Mouse (Mus musculus): Measurements from ENCODE around the gene Bcl7c. TPM values are rescaled to one million over a fixed set of nuclear protein-coding genes. Genes with fewer than 3 reads are reported as not detected.

Gene Bcl7c
- total and polyA plus RNA-seq, 3 experiments, result 13.5 to 34.5 (median 34.1) TPM

DNA sequence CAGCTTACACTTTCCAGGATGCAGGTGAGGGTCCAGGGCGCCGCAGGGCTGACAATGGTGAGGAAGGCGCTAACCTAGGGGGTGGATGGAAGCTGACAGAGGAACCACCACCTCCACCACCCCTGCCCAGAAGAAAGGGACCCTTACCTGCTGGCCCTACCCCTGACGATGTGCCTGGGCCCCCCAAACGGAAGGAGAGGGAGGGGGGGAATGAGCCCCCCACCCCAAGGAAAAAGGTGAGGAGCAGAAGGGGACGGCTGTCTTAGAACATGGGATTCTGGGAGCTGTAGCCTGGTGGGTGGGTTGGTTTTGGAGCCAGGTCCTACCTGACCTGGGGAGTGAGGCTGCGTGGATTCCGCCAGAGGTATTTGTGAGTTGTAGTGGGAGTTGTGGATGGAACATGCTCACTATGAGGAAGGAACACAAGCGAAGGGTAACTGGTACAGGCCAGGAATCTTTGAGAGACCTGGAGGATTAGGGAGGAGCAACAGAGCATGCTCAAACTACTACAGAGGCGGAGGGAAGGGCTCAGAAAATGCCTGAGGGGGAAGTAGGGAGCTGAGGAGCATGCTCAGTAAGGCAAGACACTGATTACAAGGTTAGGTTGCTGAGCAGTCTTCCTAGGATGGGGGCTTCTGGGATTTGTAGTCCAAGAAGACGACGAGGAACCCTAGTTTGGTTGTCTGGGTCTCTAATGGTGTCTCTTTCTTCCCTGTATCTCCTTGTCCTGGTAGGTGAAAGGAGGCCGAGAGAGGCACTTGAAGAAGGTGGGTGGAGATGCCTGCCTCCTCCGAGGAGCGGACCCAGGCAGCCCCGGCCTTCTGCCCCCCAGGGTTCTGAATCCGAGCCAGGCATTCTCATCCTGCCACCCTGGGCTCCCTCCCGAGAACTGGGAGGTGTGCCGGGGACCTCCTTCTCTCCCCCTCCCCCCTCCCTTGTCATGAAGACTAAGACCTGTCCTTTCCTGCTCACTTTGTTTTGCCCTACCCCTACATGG lies 41.7 kb upstream of the Bcl7c start:
- no peaks in the 10 kb centered on the region for H3K4me1 ChIP-seq (ENCODE audit: control insufficient read depth, insufficient read depth, low read length)
- TF ChIP-seq POLR2A (IDR thresholded peaks at IDR 0.05; ENCODE audit: insufficient read depth, low read depth, low read length) (no peak), EP300 (IDR thresholded peaks at IDR 0.05; ENCODE audit: insufficient read depth, low read depth, low read length) (no peak), CTCF (IDR thresholded peaks at IDR 0.05) (no peak)
- whole genome bisulfite sequencing, result 88% methylated on average over 19 of the region's 19 CpGs
- no peaks in the 10 kb centered on the region for H3K27me3 ChIP-seq (ENCODE audit: control insufficient read depth, insufficient read depth, low read length)
- no peaks in the 10 kb centered on the region for H3K36me3 ChIP-seq (ENCODE audit: control insufficient read depth, insufficient read depth, low read length)
- H3K27ac ChIP-seq, result no peak overlapping the region
- no peak overlapping the region for H3K4me3 ChIP-seq
- H3K79me2 ChIP-seq (replicated peaks; ENCODE audit: control insufficient read depth, insufficient read depth, low read length), result no peaks in the 10 kb centered on the region
- no peak overlapping the region for H3K9ac ChIP-seq (ENCODE audit: low read depth, low read length)
- intact Hi-C loops (cut with DNase I), result no loop called here
- no peak for DNase-seq

DNA sequence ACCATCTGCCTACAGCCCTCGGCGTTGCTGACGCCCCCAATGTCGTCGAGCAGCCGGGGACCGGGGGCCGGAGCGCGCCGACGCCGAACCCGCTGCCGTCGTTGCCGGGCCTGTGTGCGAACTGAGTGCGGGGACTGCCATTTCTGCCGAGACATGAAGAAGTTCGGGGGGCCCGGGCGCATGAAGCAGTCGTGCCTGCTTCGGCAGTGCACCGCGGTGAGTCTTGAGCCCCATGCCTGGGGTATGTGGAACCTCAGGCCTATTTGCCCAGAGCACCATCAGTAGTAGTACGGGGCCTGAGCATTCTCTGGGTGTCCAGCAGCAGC lies 39.5 kb upstream of the Bcl7c start:
- no peak for DNase-seq
- H3K36me3 ChIP-seq (ENCODE audit: control insufficient read depth, insufficient read depth, low read length), result no peaks in the 10 kb centered on the region
- H3K9ac ChIP-seq (ENCODE audit: low read depth, low read length), result no peak overlapping the region
- H3K4me1 ChIP-seq (ENCODE audit: control insufficient read depth, insufficient read depth, low read length), result peaks cover 2% of the 10 kb centered on the region
- H3K27me3 ChIP-seq (ENCODE audit: control insufficient read depth, insufficient read depth, low read length), result no peaks in the 10 kb centered on the region
- H3K79me2 ChIP-seq (replicated peaks; ENCODE audit: control insufficient read depth, insufficient read depth, low read length), result no peaks in the 10 kb centered on the region
- WGBS, result 91% methylated on average over 28 of the region's 28 CpGs
- no peak for TF ChIP-seq CTCF (IDR thresholded peaks at IDR 0.05)
- no peak for TF ChIP-seq EP300 (IDR thresholded peaks at IDR 0.05; ENCODE audit: insufficient read depth, low read depth, low read length)
- no peak for TF ChIP-seq POLR2A (IDR thresholded peaks at IDR 0.05; ENCODE audit: insufficient read depth, low read depth, low read length)
- intact Hi-C loops (cut with DNase I), result no loop called here
- H3K4me3 ChIP-seq, result no peak overlapping the region
- H3K27ac ChIP-seq, result no peak overlapping the region

DNA sequence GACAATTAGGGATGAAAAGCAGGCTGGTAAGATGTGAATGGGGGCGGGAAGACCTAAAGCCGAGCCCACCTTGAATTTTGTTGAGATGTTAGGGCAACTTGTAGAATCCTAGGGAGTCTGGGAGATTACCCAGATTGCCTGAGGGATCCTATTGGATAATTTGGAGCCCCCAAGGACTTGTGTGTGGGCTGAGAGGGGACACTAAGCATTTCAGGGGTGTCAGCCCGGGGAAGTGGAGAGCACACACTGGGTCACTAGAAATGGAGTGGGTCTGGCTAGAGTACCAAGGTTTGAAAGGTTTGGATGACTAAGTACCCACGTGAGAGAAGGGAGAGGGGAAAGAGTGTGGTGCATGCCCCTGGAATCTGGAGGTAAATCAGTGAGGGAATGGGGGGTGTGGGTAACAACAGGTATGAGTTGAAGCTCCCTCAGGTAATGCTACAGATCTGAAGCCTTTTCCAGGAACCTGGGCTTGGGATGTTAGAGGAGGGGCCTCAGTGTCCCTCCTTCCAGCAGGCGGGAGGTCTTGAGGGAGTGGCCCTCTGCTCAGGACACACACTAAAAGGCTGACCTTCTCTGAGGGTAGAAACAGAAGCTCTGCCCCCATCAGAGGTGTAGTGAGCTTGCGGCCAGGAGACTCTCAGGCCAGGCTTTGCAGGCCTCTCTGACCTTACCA lies 39.0 kb upstream of the Bcl7c start:
- 76% methylated on average over 6 of the region's 6 CpGs for WGBS
- Histone ChIP-seq H3K79me2 (replicated peaks; ENCODE audit: control insufficient read depth, insufficient read depth, low read length) (no peaks in the 10 kb centered on the region), H3K27me3 (ENCODE audit: control insufficient read depth, insufficient read depth, low read length) (no peaks in the 10 kb centered on the region), H3K4me3 (no peak overlapping the region), H3K36me3 (ENCODE audit: control insufficient read depth, insufficient read depth, low read length) (no peaks in the 10 kb centered on the region), H3K9ac (ENCODE audit: low read depth, low read length) (no peak overlapping the region), H3K4me1 (ENCODE audit: control insufficient read depth, insufficient read depth, low read length) (peaks cover 2% of the 10 kb centered on the region), H3K27ac (no peak overlapping the region)
- intact Hi-C loops (cut with DNase I), result loop anchor here (2.0 kb wide), 1 partner anchor 35 kb away; the partner anchor contains the start of gene Ctf1
- DNase-seq, result no peak
- TF ChIP-seq CTCF (IDR thresholded peaks at IDR 0.05) (no peak), POLR2A (IDR thresholded peaks at IDR 0.05; ENCODE audit: insufficient read depth, low read depth, low read length) (no peak), EP300 (IDR thresholded peaks at IDR 0.05; ENCODE audit: insufficient read depth, low read depth, low read length) (no peak)

DNA sequence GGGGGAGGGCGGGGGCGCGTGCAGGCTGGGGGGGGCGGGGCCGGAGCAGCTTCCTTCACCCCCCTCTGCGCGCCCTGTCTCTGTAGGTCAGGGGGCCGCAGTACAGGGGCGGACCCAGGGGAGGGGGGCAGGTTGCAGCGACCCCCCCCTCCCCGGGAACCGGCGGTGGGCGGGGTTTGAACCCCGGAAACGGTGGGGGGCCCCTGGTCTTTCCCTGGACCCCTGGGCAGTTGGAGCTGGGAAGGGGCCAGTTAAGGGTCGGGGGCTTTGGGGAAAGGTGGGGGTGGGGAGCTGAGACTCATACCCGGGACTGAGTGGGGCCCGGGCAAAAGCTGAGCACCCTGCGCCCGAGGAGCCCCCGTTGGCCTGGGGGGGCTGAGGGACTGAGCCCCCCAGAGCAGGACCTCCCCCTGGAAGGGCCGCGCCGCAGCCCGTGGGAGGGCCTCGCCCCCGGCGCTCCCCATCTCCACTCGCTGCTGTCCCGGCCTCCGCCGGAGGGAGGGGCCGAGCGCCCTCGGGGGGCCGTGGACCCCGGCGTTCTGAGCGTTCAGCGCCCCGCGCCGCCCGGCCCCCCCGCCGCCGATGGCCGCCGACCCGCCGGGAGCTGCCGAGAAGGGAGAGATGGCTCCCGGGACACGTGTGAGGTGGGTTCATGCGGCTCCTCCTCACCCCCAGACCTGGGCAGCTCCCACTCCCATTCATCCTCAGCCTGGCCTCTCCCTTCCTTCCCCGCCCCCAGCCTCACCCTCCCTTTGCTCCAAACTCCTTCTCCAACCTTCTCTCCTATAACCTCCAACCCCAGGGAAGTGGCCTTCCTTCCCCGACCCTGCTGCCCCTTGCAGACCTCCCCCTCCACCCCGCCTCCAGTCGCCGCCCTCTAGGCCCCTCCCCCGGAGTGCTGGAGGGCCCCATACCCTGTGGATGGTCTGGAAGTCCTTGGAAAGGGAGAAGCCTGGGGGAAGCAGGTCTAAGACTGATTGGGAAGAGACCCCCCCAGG lies 38.1 kb upstream of the Bcl7c start:
- TF ChIP-seq CTCF (IDR thresholded peaks at IDR 0.05) (no peak), EP300 (IDR thresholded peaks at IDR 0.05; ENCODE audit: insufficient read depth, low read depth, low read length) (no peak), POLR2A (IDR thresholded peaks at IDR 0.05; ENCODE audit: insufficient read depth, low read depth, low read length) (no peak)
- 3% methylated on average over 51 of the region's 62 CpGs for WGBS
- Histone ChIP-seq H3K27me3 (ENCODE audit: control insufficient read depth, insufficient read depth, low read length) (no peaks in the 10 kb centered on the region), H3K27ac (peak overlapping the region; percentile 86), H3K9ac (ENCODE audit: low read depth, low read length) (peak overlapping the region; percentile 32), H3K36me3 (ENCODE audit: control insufficient read depth, insufficient read depth, low read length) (no peaks in the 10 kb centered on the region), H3K4me1 (ENCODE audit: control insufficient read depth, insufficient read depth, low read length) (peaks cover 2% of the 10 kb centered on the region), H3K4me3 (peak overlapping the region; percentile 79), H3K79me2 (replicated peaks; ENCODE audit: control insufficient read depth, insufficient read depth, low read length) (no peaks in the 10 kb centered on the region)
- peak; percentile 36 to 45 for DNase-seq
- intact Hi-C loops (cut with DNase I), result loop anchor here (2.0 kb wide), 1 partner anchor 34 kb away; the partner anchor contains the start of gene Ctf1
